In genomic region chr19:6307733-6308531, GRCm38 (mm10) we compare ENCODE assay signal across 9 mouse cellular contexts. TPM values are rescaled to one million over a fixed set of nuclear protein-coding genes. Genes with fewer than 3 reads are reported as not detected.
DNase-seq lines count a peak whose midpoint lies in the region; ATAC-seq lines count a peak whose summit lies in the region.
"Had no signal": no experiment of that assay in that cellular context is flagged by ENCODE, and none has a peak within 500 bp of the region (broad histone marks: within the 10 kb centered on the region; RNA-seq: fewer than 3 reads in every experiment).

No protein-coding gene starts in this region.

- H3K27me3 ChIP-seq in heart, embryonic 13.5 days (replicated peaks) = no peaks in the 10 kb centered on the region
- no peaks in the 10 kb centered on the region for H3K27me3 ChIP-seq in intestine, embryonic 16.5 days (replicated peaks; ENCODE audit: control insufficient read depth, insufficient read depth, low read length)

- no peak overlapping the region for H3K27ac ChIP-seq in heart, embryonic 13.5 days (replicated peaks)
- peak overlapping the region; percentile 45 for H3K27ac ChIP-seq in intestine, embryonic 16.5 days (ENCODE audit: low read length)
- H3K27ac ChIP-seq: left cerebral cortex, adult 2 months had no signal

- peaks cover 35% of the 10 kb centered on the region for H3K4me1 ChIP-seq in heart, embryonic 13.5 days
- peaks cover 7% of the 10 kb centered on the region for H3K4me1 ChIP-seq in intestine, embryonic 16.5 days (ENCODE audit: control insufficient read depth, insufficient read depth, low read length)

- no peak for ATAC-seq in heart, embryonic 13.5 days (ENCODE audit: extremely low read depth, insufficient number of reproducible peaks, low FRiP score, low TSS enrichment)
- peak; percentile 24; the same call in 1 of the 2 replicates for ATAC-seq in intestine, embryonic 16.5 days

- peak overlapping the region; percentile 88 for H3K9ac ChIP-seq in heart, embryonic 13.5 days
- peak overlapping the region; percentile 87 for H3K9ac ChIP-seq in intestine, embryonic 16.5 days (ENCODE audit: low read depth, low read length)

- H3K36me3 ChIP-seq in heart, embryonic 13.5 days = peaks cover 30% of the 10 kb centered on the region
- peaks cover 8% of the 10 kb centered on the region for H3K36me3 ChIP-seq in intestine, embryonic 16.5 days (ENCODE audit: control insufficient read depth, insufficient read depth, low read length)

- WGBS in heart, embryonic 13.5 days = 79% methylated on average over 9 of the region's 9 CpGs
- WGBS in intestine, embryonic 16.5 days = 57% methylated on average over 9 of the region's 9 CpGs

- no peak for DNase-seq in heart, postnatal 14 days
- peak; percentile 61 for DNase-seq in adrenal gland, postnatal 25 days
- peak; percentile 84 for DNase-seq in lung, postnatal 25 days (ENCODE audit: low spot score)
- no peak for DNase-seq in spleen, postnatal 4 days (ENCODE audit: low spot score in 2 of 2)
- no peak for DNase-seq in left cerebral cortex, adult 8-10 months (ENCODE audit: low spot score in 2 of 2)
- DNase-seq in kidney, postnatal 36 days = no peak

- intact Hi-C loops in heart, postnatal 14 days (cut with DNase I) = loop anchor here (2.0 kb wide), 1 partner anchor 23 kb away; no protein-coding TSS in a partner anchor

- peak overlapping the region; percentile 79; the same call in 1 of the 2 replicates for H3K4me2 ChIP-seq in heart, embryonic 13.5 days
- peak overlapping the region; percentile 59 for H3K4me2 ChIP-seq in intestine, embryonic 16.5 days (ENCODE audit: low read depth, low read length)

- no peaks in the 10 kb centered on the region for H3K9me3 ChIP-seq in heart, embryonic 13.5 days
- H3K9me3 ChIP-seq in intestine, embryonic 16.5 days (ENCODE audit: control insufficient read depth, low read length) = no peaks in the 10 kb centered on the region

- H3K4me3 ChIP-seq in heart, embryonic 13.5 days = no peak overlapping the region
- H3K4me3 ChIP-seq in intestine, embryonic 16.5 days (ENCODE audit: low read length) = peak overlapping the region; percentile 74
- H3K4me3 ChIP-seq: left cerebral cortex, adult 2 months had no signal

RNA-seq across cellular contexts. Expression of gene Cdc42bpg, which starts 1.7 kb away (rescaled TPM):
- polyA plus RNA-seq in heart, embryonic 13.5 days (2015; fragmentation: Nextera tagmentation; extraction: Ambion mirVana) = 0.45 and 0.60 TPM in 2 replicates
- total RNA-seq in heart, postnatal 14 days (2021) = 1 to 10 TPM; 8.9 to 9.8 TPM
- total RNA-seq in adrenal gland, postnatal 25 days (2021) = 22.8 and 34.2 TPM in 2 replicates
- polyA plus RNA-seq in intestine, embryonic 16.5 days (2015; fragmentation: Nextera tagmentation; extraction: Ambion mirVana) = 1.2 and 1.5 TPM in 2 replicates
- total RNA-seq in left cerebral cortex, adult 8-10 months (2022) = 1 to 10 TPM; 5.4 to 7.4 (median 5.5) TPM

RNA-seq across cellular contexts. Expression of gene Men1, which starts 26.8 kb away (rescaled TPM):
- polyA plus RNA-seq in heart, embryonic 13.5 days (2015; fragmentation: Nextera tagmentation; extraction: Ambion mirVana) = 46.9 and 48.1 TPM in 2 replicates
- 10 to 100 TPM; 18.2 to 18.5 TPM for total RNA-seq in heart, postnatal 14 days (2021)
- total RNA-seq in adrenal gland, postnatal 25 days (2021) = 60.1 and 69.7 TPM in 2 replicates
- polyA plus RNA-seq in intestine, embryonic 16.5 days (2015; fragmentation: Nextera tagmentation; extraction: Ambion mirVana) = 61.3 and 61.4 TPM in 2 replicates
- total RNA-seq in left cerebral cortex, adult 8-10 months (2022) = 10 to 100 TPM; 58.9 to 66.9 (median 62.6) TPM

RNA-seq across cellular contexts. Expression of gene Ehd1, which starts 31.4 kb away (rescaled TPM):
- polyA plus RNA-seq in heart, embryonic 13.5 days (2015; fragmentation: Nextera tagmentation; extraction: Ambion mirVana) = 70.0 and 72.4 TPM in 2 replicates
- total RNA-seq in heart, postnatal 14 days (2021) = 100 to 1,000 TPM; 163 to 172 TPM
- total RNA-seq in adrenal gland, postnatal 25 days (2021) = 101 and 126 TPM in 2 replicates
- 135 and 158 TPM in 2 replicates for polyA plus RNA-seq in intestine, embryonic 16.5 days (2015; fragmentation: Nextera tagmentation; extraction: Ambion mirVana)
- 10 to 100 TPM; 31.0 to 36.8 (median 35.8) TPM for total RNA-seq in left cerebral cortex, adult 8-10 months (2022)

RNA-seq across cellular contexts. Expression of gene Map4k2, which starts 33.0 kb away (rescaled TPM):
- 12.5 and 13.5 TPM in 2 replicates for polyA plus RNA-seq in heart, embryonic 13.5 days (2015; fragmentation: Nextera tagmentation; extraction: Ambion mirVana)
- 10 to 100 TPM; 56.3 TPM for total RNA-seq in heart, postnatal 14 days (2021)
- total RNA-seq in adrenal gland, postnatal 25 days (2021) = 44.7 and 56.3 TPM in 2 replicates
- polyA plus RNA-seq in intestine, embryonic 16.5 days (2015; fragmentation: Nextera tagmentation; extraction: Ambion mirVana) = 7.9 and 10.0 TPM in 2 replicates
- 100 to 1,000 TPM in 2 of 4 experiments, 10 to 100 TPM in 2; 91.7 to 111 (median 101) TPM for total RNA-seq in left cerebral cortex, adult 8-10 months (2022)

RNA-seq across cellular contexts. Expression of gene Sf1, which starts 55.6 kb away (rescaled TPM):
- polyA plus RNA-seq in heart, embryonic 13.5 days (2015; fragmentation: Nextera tagmentation; extraction: Ambion mirVana) = 89.2 and 89.7 TPM in 2 replicates
- 100 to 1,000 TPM; 102 to 105 TPM for total RNA-seq in heart, postnatal 14 days (2021)
- 211 and 245 TPM in 2 replicates for total RNA-seq in adrenal gland, postnatal 25 days (2021)
- 94.7 and 103 TPM in 2 replicates for polyA plus RNA-seq in intestine, embryonic 16.5 days (2015; fragmentation: Nextera tagmentation; extraction: Ambion mirVana)
- 100 to 1,000 TPM; 164 to 203 (median 187) TPM for total RNA-seq in left cerebral cortex, adult 8-10 months (2022)

Comparison
In these comparisons a context has a peak if more than half of its experiments do, and no peak if none do; other contexts are left out.
1. DNase-seq: peak in adrenal gland, postnatal 25 days (single experiment) and lung, postnatal 25 days (single experiment); none in heart, postnatal 14 days (0 of 2), spleen, postnatal 4 days (0 of 2), left cerebral cortex, adult 8-10 months (0 of 2) and kidney, postnatal 36 days (0 of 2).